Mouse (Mus musculus): ENCODE measurements at regions not wholly inside any gene's neighbourhood (a gene's known extent, or its start where the extent isn't known, plus 50 kb on each side); places are given as distances from the start of the nearest gene placed in this dataset.

GRCm38 (mm10) chr13:25560339-25560738 is 290.0 kb upstream of the Nrsn1 start:
- no peak for ATAC-seq (ENCODE audit: borderline replicate concordance, extremely low read depth, low FRiP score, low TSS enrichment)
- no peak overlapping the region for H3K4me3 ChIP-seq
- no peak overlapping the region for H3K4me2 ChIP-seq
- H3K27me3 ChIP-seq = no peaks in the 10 kb centered on the region
- 62% methylated on average over 2 of the region's 2 CpGs for WGBS
- no peak overlapping the region for H3K9ac ChIP-seq
- H3K36me3 ChIP-seq = no peaks in the 10 kb centered on the region
- no peaks in the 10 kb centered on the region for H3K4me1 ChIP-seq
- H3K27ac ChIP-seq = no peak overlapping the region
- no peaks in the 10 kb centered on the region for H3K9me3 ChIP-seq

GRCm38 (mm10) chr13:25554962-25555361 is 284.7 kb upstream of the Nrsn1 start:
- Histone ChIP-seq H3K4me2 (no peak overlapping the region), H3K27me3 (no peaks in the 10 kb centered on the region), H3K27ac (no peak overlapping the region), H3K9ac (no peak overlapping the region), H3K4me1 (no peaks in the 10 kb centered on the region), H3K9me3 (no peaks in the 10 kb centered on the region), H3K4me3 (no peak overlapping the region), H3K36me3 (no peaks in the 10 kb centered on the region)
- no peak for ATAC-seq (ENCODE audit: borderline replicate concordance, extremely low read depth, low FRiP score, low TSS enrichment)
- WGBS = 69% methylated on average over 6 of the region's 6 CpGs

- H3K27me3 ChIP-seq = no peaks in the 10 kb centered on the region
- no peak overlapping the region for H3K4me2 ChIP-seq
- ATAC-seq (ENCODE audit: borderline replicate concordance, extremely low read depth, low FRiP score, low TSS enrichment) = no peak
- no peak overlapping the region for H3K9ac ChIP-seq
- 91% methylated on average over 9 of the region's 9 CpGs for WGBS
- H3K9me3 ChIP-seq = no peaks in the 10 kb centered on the region
- H3K4me3 ChIP-seq = no peak overlapping the region
- no peaks in the 10 kb centered on the region for H3K36me3 ChIP-seq
- H3K4me1 ChIP-seq = no peaks in the 10 kb centered on the region
- H3K27ac ChIP-seq = no peak overlapping the region
Measured at GRCm38 (mm10) chr13:25548551-25548950, 278.2 kb upstream of the Nrsn1 start.

GRCm38 (mm10) chr13:25547150-25548145 is 277.1 kb upstream of the Nrsn1 start:
- Histone ChIP-seq H3K4me3 (no peak overlapping the region), H3K27me3 (no peaks in the 10 kb centered on the region), H3K9ac (no peak overlapping the region), H3K4me2 (no peak overlapping the region), H3K4me1 (no peaks in the 10 kb centered on the region), H3K9me3 (no peaks in the 10 kb centered on the region), H3K36me3 (no peaks in the 10 kb centered on the region), H3K27ac (no peak overlapping the region)
- 78% methylated on average over 12 of the region's 12 CpGs for WGBS
- ATAC-seq (ENCODE audit: borderline replicate concordance, extremely low read depth, low FRiP score, low TSS enrichment) = no peak

- H3K9me3 ChIP-seq = no peaks in the 10 kb centered on the region
- no peaks in the 10 kb centered on the region for H3K36me3 ChIP-seq
- no peaks in the 10 kb centered on the region for H3K27me3 ChIP-seq
- H3K4me3 ChIP-seq = no peak overlapping the region
- no peak overlapping the region for H3K4me2 ChIP-seq
- H3K9ac ChIP-seq = no peak overlapping the region
- no peak for ATAC-seq (ENCODE audit: borderline replicate concordance, extremely low read depth, low FRiP score, low TSS enrichment)
- H3K27ac ChIP-seq = no peak overlapping the region
- no peaks in the 10 kb centered on the region for H3K4me1 ChIP-seq
- WGBS = 23% methylated on average over 3 of the region's 3 CpGs
Measured at GRCm38 (mm10) chr13:25524094-25524493, 253.8 kb upstream of the Nrsn1 start.

- H3K4me2 ChIP-seq = no peak overlapping the region
- H3K9me3 ChIP-seq = no peaks in the 10 kb centered on the region
- no peak overlapping the region for H3K27ac ChIP-seq
- H3K4me3 ChIP-seq = no peak overlapping the region
- H3K27me3 ChIP-seq = no peaks in the 10 kb centered on the region
- H3K36me3 ChIP-seq = no peaks in the 10 kb centered on the region
- no peak overlapping the region for H3K9ac ChIP-seq
- no peak for ATAC-seq (ENCODE audit: borderline replicate concordance, extremely low read depth, low FRiP score, low TSS enrichment)
- H3K4me1 ChIP-seq = no peaks in the 10 kb centered on the region
Measured at GRCm38 (mm10) chr13:25507355-25507754, 237.1 kb upstream of the Nrsn1 start.

GRCm38 (mm10) chr13:25494492-25495034 is 224.3 kb upstream of the Nrsn1 start:
- H3K4me3 ChIP-seq = no peak overlapping the region
- H3K9ac ChIP-seq = no peak overlapping the region
- H3K4me2 ChIP-seq = no peak overlapping the region
- H3K36me3 ChIP-seq = no peaks in the 10 kb centered on the region
- H3K27me3 ChIP-seq = no peaks in the 10 kb centered on the region
- H3K4me1 ChIP-seq = no peaks in the 10 kb centered on the region
- 50% methylated on average over 7 of the region's 7 CpGs for WGBS
- ATAC-seq (ENCODE audit: borderline replicate concordance, extremely low read depth, low FRiP score, low TSS enrichment) = no peak
- H3K27ac ChIP-seq = no peak overlapping the region
- H3K9me3 ChIP-seq = no peaks in the 10 kb centered on the region

- WGBS = 77% methylated on average over 4 of the region's 4 CpGs
- Histone ChIP-seq H3K4me3 (no peak overlapping the region), H3K36me3 (no peaks in the 10 kb centered on the region), H3K9me3 (no peaks in the 10 kb centered on the region), H3K27ac (no peak overlapping the region), H3K4me1 (no peaks in the 10 kb centered on the region), H3K4me2 (no peak overlapping the region), H3K27me3 (no peaks in the 10 kb centered on the region), H3K9ac (no peak overlapping the region)
- ATAC-seq (ENCODE audit: borderline replicate concordance, extremely low read depth, low FRiP score, low TSS enrichment) = no peak
Measured at GRCm38 (mm10) chr13:25490036-25490435, 219.7 kb upstream of the Nrsn1 start.

GRCm38 (mm10) chr13:25483309-25483708 is 213.0 kb upstream of the Nrsn1 start:
- Histone ChIP-seq H3K9me3 (no peaks in the 10 kb centered on the region), H3K27me3 (no peaks in the 10 kb centered on the region), H3K36me3 (no peaks in the 10 kb centered on the region), H3K4me3 (no peak overlapping the region), H3K4me2 (no peak overlapping the region), H3K4me1 (no peaks in the 10 kb centered on the region), H3K9ac (no peak overlapping the region), H3K27ac (no peak overlapping the region)
- 46% methylated on average over 1 of the region's 1 CpGs for WGBS
- ATAC-seq (ENCODE audit: borderline replicate concordance, extremely low read depth, low FRiP score, low TSS enrichment) = peak; percentile 39; the same call in 1 of the 2 replicates

GRCm38 (mm10) chr13:25451917-25452316 is 181.6 kb upstream of the Nrsn1 start:
- Histone ChIP-seq H3K4me3 (no peak overlapping the region), H3K9me3 (no peaks in the 10 kb centered on the region), H3K9ac (no peak overlapping the region), H3K4me1 (no peaks in the 10 kb centered on the region), H3K27me3 (no peaks in the 10 kb centered on the region), H3K4me2 (no peak overlapping the region), H3K36me3 (no peaks in the 10 kb centered on the region), H3K27ac (no peak overlapping the region)
- ATAC-seq (ENCODE audit: borderline replicate concordance, extremely low read depth, low FRiP score, low TSS enrichment) = no peak
- 81% methylated on average over 9 of the region's 9 CpGs for WGBS

- Histone ChIP-seq H3K27ac (no peak overlapping the region), H3K4me3 (no peak overlapping the region), H3K36me3 (no peaks in the 10 kb centered on the region), H3K9ac (no peak overlapping the region), H3K4me2 (no peak overlapping the region), H3K4me1 (no peaks in the 10 kb centered on the region), H3K27me3 (no peaks in the 10 kb centered on the region), H3K9me3 (no peaks in the 10 kb centered on the region)
- WGBS = 48% methylated on average over 13 of the region's 13 CpGs
- ATAC-seq (ENCODE audit: borderline replicate concordance, extremely low read depth, low FRiP score, low TSS enrichment) = no peak
Measured at GRCm38 (mm10) chr13:25451357-25451861, 181.1 kb upstream of the Nrsn1 start.

GRCm38 (mm10) chr13:25429701-25430418 is 159.6 kb upstream of the Nrsn1 start:
- no peak for ATAC-seq (ENCODE audit: borderline replicate concordance, extremely low read depth, low FRiP score, low TSS enrichment)
- Histone ChIP-seq H3K4me1 (no peaks in the 10 kb centered on the region), H3K4me3 (no peak overlapping the region), H3K27me3 (no peaks in the 10 kb centered on the region), H3K27ac (no peak overlapping the region), H3K4me2 (no peak overlapping the region), H3K9ac (no peak overlapping the region), H3K9me3 (no peaks in the 10 kb centered on the region), H3K36me3 (no peaks in the 10 kb centered on the region)
- WGBS = 71% methylated on average over 6 of the region's 6 CpGs

Data from lung, embryonic 15.5 days (tissue).